Mouse (Mus musculus): ENCODE data around the gene Tlk1.

The Tlk1 gene

DNA sequence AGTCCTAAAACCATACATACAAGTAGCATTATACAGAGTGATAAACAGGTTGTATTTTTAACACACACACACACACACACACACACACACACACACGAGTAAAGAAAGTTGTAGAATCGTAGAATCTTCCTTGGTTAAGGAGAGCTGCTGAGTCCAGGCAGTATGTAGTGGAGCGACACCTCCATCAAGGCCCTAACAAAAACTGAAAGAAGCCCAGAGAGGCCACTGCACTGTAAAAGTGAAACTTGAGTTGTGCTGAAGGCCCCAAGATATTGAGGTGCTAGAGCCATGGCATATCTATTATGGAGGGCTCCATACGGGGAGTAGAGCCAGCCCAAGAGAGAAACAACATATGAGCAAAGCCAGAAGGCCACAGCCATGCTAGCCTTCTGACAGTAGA lies 32.3 kb downstream of the Tlk1 start:
- no peak for DNase-seq (ENCODE audit: low read depth, low spot score)

- no peak for DNase-seq (ENCODE audit: low read depth, low spot score)
Measured at GRCm38 (mm10) chr2:70790246-70790645, 35.3 kb downstream of the Tlk1 start.

DNA sequence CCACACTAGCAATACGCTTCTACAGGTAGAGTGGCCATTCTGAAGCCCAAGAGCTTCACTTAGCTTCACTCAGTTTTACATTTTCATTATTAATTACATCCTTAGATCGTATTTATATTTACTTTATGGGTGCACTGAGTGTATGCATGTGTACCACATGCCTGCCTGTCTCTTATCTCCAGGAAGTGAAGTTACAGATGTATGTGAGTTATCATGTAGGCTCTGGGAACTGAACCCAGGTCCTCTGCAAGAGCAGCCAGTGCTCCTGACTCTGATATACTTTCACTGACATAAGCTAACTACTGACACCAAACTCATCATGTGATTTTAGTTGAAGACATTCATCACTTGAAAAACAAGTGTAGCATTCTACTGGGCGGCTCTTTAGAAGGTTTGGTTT lies 36.2 kb downstream of the Tlk1 start:
- DNase-seq (ENCODE audit: low read depth, low spot score) = no peak

DNA sequence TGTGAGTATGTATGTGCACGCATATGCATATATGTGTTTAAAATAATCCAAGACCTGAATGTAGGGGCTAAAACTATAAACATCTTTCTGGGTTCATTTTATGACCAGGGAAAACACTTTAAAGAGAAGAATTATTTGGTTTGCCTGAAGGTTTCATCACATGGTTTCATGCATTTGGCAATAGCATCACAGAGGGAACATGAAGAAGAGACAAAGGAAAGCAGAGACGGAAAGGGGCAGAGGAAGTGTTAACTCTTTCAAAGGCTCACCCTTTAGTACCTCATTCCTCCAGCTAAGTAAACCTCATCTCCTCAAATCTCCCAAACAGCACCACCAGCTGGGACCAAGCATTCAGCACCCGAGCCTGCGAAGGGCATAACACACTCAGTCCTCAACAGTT lies 41.1 kb downstream of the Tlk1 start:
- no peak for DNase-seq (ENCODE audit: low read depth, low spot score)

- no peak for DNase-seq (ENCODE audit: low read depth, low spot score)
Measured at GRCm38 (mm10) chr2:70783504-70783903, 42.0 kb downstream of the Tlk1 start.

DNA sequence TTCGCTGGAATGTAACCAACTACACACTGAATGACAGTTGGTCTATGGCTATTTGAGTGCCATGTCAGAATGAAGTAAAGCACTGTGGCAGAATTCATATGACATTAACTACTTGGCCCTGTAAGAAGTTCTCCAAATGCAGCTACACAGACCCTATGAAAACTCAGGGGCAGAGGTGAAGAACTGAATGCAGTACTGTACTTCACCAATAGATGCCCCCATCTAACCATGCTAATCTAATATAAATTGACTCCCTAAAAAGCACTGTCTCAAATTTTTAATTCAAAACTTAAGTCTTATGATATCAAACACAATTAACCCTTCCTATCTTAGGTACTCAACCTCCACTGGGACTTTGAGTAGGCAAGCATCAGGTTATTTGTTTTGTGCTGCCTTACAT lies 45.9 kb downstream of the Tlk1 start:
- no peak for DNase-seq (ENCODE audit: low read depth, low spot score)

GRCm38 (mm10) chr2:70776744-70777143 lies 48.8 kb downstream of the Tlk1 start:
- no peak for DNase-seq (ENCODE audit: low read depth, low spot score)

DNA sequence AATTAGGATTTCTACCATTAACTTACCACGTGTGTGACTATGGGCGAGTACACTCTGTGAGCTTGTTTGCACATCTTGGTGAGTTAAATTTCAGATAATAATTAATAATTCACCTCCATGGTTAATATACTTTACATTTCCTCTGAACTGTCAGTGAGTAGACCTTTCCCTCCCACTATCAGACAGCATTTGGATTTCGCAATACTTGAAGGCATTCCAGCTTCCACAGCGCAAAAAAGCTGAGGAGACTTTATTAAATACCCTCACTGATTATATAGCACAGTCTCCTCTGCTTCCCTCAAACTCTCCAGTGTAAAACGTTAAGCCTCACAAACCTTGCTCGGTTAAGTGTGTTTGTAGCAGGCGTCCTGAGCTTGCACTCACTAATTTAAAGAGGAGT lies 60.8 kb downstream of the Tlk1 start:
- no peak for DNase-seq (ENCODE audit: low read depth, low spot score)

GRCm38 (mm10) chr2:70762741-70763140 lies 62.8 kb downstream of the Tlk1 start:
- DNase-seq (ENCODE audit: low read depth, low spot score) = no peak

GRCm38 (mm10) chr2:70752149-70752548 lies 73.4 kb downstream of the Tlk1 start:
- DNase-seq (ENCODE audit: low read depth, low spot score) = no peak

DNA sequence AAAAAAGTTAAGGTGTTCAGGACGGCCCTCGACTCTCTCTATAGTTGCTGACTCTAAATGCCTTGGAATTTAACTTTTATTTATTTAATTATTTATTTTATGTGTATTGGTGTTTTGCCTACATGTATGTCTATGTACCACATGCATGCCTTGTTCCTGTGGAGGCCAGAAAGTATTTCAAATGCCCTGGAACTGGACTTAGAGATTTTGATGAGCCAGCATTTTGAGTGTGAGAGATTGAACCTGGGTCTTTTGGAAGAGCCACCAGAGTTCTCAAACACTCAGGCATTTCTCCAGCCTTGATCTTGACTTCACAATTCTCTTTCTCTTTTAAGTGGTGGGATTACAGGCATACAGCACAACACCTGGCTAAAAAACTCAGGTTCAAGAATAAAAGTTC lies 73.9 kb downstream of the Tlk1 start:
- no peak for DNase-seq (ENCODE audit: low read depth, low spot score)

GRCm38 (mm10) chr2:70742588-70742987 lies 82.9 kb downstream of the Tlk1 start:
- no peak for DNase-seq (ENCODE audit: low read depth, low spot score)

DNA sequence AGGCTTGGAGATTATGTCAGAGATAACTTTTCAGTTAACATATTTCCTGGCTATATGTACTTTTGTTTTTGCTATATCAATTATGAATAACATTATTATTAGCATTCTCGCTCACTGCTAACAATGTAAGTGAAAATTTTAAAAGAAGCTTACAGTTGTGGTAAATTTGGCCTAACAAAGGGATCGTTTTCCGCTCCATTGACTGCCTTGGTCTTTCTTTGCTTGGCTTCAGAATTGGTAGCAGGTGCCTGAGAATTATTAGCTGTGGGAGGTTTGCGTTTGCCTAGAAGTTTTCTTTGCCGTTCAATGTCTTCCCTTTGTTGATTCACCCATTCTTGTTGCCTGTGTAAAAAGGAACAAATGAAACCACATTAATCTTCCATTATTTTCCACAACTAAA lies 83.6 kb downstream of the Tlk1 start:
- DNase-seq (ENCODE audit: low read depth, low spot score) = no peak

DNA sequence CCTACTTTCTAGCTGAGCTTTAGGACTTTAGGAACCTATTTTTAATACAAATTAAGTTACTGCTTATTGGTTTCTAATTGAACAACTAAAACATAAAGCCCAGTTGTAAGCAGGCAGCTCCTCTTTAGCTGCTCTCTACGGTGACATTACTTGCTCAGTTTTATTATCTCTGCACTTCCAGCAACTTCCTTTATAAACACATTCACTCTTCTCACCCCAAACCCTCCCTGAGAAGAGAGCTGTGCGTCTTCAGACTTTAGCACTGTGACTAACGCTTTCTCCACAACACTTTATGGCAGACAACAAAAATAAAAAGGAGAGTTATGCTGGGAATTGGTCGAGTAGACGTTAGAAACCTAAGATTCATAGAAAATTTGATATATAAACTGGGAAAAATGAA lies 89.5 kb downstream of the Tlk1 start:
- DNase-seq (ENCODE audit: low read depth, low spot score) = no peak

DNA sequence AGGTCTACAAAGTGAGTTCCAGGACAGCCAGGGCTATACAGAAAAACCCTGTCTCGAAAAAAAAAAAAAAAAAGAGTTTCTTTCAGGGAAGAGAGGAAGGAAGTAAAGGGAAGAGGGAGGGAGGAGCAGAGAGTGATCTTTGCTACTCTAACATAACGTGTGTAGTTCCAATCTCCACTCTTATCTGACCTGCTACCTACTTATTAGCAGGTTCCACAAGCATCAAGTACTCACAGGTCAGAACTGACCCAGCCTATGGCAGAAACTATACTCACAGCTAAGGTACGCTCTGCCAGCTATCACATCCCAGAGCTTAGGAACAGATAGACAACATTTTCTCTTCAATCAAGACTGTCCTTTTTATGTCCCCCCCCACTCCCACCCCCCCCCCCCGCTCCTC lies 90.0 kb downstream of the Tlk1 start:
- DNase-seq (ENCODE audit: low read depth, low spot score) = no peak

DNA sequence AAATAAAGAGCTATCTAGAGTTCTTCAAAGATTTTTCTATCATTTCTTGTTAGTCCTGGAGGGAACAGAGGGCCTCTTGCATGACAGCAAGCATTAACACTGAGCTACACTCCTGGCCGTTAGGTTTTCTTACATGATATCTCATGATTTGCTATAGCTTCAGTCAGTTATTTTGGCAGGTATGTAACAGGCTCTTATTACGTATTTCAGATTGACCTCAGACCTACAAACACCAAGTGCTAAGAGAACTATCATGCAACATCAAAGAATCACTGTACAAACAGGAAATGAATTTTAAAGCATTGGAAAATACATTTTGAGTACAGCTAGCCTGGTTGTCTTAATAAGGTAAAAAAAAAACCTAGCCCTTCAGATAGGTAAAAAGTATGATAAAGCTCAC lies 98.4 kb downstream of the Tlk1 start:
- DNase-seq (ENCODE audit: low read depth, low spot score) = no peak

- DNase-seq (ENCODE audit: low read depth, low spot score) = no peak
Measured at GRCm38 (mm10) chr2:70723610-70724243, 101.8 kb downstream of the Tlk1 start.

GRCm38 (mm10) chr2:70710878-70711277 lies 114.7 kb downstream of the Tlk1 start:
- DNase-seq (ENCODE audit: low read depth, low spot score) = no peak

DNA sequence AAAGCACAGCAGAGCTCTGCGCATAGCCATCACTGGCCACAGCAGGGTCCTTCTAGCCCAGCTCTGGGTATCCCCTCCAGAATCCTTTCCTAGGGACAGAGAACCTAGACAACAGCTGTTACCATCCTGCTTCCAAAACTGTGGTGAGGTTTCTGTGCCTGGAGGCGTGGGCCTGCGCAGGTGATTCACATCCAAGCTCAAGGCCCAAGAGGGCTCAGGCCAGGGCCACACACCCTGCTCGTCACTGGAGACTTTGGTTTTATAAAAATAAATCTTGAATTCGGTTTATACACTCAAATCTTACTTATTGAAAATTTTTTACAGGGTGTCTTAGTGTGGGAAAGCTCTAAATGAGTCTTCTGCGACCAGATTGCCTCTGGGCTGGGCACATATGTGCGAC lies 115.3 kb downstream of the Tlk1 start:
- DNase-seq (ENCODE audit: low read depth, low spot score) = no peak

DNA sequence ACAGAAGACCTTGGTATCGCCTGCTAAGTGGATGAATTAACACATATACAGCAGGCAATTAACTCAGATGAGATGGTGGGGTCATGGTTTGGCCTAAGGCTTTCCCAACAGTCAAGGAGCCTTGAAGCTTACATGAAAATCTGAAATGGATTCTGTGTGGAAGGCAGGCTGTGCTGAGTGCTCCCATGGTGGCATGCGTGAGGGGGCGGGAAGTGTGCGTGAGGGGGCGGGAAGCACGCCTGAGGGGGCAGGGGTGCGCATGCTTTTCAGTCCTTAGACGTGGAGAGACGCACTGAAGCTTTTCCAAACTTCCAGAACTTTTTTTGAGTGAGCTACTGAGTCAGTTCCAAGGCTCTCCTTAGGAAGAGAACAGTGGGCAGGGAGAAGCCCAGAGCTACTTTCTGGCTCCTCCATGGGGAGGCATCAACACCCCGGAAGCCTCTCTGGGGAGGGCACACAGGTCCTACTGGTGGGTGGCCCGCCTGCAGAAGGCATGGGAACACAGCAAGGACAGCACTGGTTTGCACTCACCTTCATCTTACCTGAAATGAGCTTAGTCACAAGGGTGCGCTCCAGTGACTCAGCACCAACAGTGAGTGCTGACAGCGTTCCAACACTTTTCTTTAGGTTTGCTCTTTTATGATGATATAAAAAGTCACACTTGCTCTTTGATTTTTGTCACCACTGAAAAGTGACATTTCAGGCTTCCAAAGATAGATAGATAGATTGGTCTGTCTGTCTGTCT lies 116.4 kb downstream of the Tlk1 start:
- no peak for DNase-seq (ENCODE audit: low read depth, low spot score)

GRCm38 (mm10) chr2:70702403-70702802 lies 123.1 kb downstream of the Tlk1 start:
- no peak for DNase-seq (ENCODE audit: low read depth, low spot score)

GRCm38 (mm10) chr2:70701571-70701970 lies 124.0 kb downstream of the Tlk1 start:
- DNase-seq (ENCODE audit: low read depth, low spot score) = no peak

DNA sequence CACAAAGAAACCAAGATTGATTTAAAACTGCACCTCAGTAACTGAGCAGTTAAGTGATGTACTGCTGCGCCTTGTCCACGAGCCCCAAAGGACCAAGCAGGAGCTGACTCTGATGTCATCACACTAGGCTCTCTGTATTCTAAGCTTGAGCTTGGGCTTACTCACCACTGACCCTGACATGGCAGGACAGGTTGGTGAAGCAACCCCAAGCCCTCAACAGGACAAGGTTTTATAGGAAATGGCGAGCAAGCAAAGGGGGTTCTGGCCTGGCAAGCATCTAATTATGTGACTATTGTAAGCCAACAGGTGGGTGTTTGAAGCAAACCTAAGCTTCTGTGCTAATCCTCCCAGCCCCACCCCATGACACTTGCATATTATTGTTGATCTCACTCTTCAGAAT lies 124.7 kb downstream of the Tlk1 start:
- no peak for DNase-seq (ENCODE audit: low read depth, low spot score)

DNA sequence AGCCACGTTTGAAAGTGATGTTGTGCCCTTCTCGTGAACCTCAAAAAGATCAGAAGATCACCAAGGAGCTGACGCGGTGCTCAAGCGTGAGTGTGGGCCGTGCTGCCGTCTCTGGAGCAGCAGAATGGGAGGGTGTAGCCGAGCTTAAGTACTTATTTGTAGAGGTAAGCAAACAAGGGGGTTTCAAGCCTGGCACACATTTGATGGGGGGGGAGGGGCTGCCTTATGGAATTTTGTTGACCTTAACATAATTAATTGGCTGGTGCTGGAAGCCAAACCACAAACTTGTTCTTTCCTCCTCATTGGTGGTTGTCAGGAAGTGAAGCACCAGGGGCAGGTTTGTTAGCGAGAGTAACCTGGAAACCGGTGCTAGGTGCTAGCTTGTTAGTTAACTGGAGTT lies 129.8 kb downstream of the Tlk1 start:
- no peak for DNase-seq (ENCODE audit: low read depth, low spot score)
